Mouse (Mus musculus): ENCODE data around the gene Hcn4. TPM values are rescaled to one million over a fixed set of nuclear protein-coding genes. Genes with fewer than 3 reads are reported as not detected.

The Hcn4 gene
- total and polyA plus RNA-seq, 3 experiments = 6.1 to 9.1 (median 8.1) TPM

GRCm38 (mm10) chr9:58875439-58875838 lies 52.2 kb downstream of the Hcn4 start:
- H3K27me3 ChIP-seq (ENCODE audit: control insufficient read depth, insufficient read depth, low read length) = no peaks in the 10 kb centered on the region
- no peaks in the 10 kb centered on the region for H3K36me3 ChIP-seq (ENCODE audit: control insufficient read depth, insufficient read depth, low read length)
- no peak overlapping the region for H3K9ac ChIP-seq (ENCODE audit: low read depth, low read length)
- H3K4me1 ChIP-seq (ENCODE audit: control insufficient read depth, insufficient read depth, low read length) = no peaks in the 10 kb centered on the region
- no peak for DNase-seq
- no peaks in the 10 kb centered on the region for H3K79me2 ChIP-seq (replicated peaks; ENCODE audit: control insufficient read depth, insufficient read depth, low read length)
- WGBS = 91% methylated on average over 6 of the region's 6 CpGs
- H3K27ac ChIP-seq = no peak overlapping the region
- H3K4me3 ChIP-seq = no peak overlapping the region
- intact Hi-C loops (cut with DNase I) = loop anchor here (10.0 kb wide), 1 partner anchor 101 kb away; no protein-coding TSS in a partner anchor
- TF ChIP-seq POLR2A (IDR thresholded peaks at IDR 0.05; ENCODE audit: insufficient read depth, low read depth, low read length) (no peak), CTCF (IDR thresholded peaks at IDR 0.05) (no peak), EP300 (IDR thresholded peaks at IDR 0.05; ENCODE audit: insufficient read depth, low read depth, low read length) (no peak)

- no peak for DNase-seq
- 88% methylated on average over 6 of the region's 6 CpGs for WGBS
- no peak for TF ChIP-seq EP300 (IDR thresholded peaks at IDR 0.05; ENCODE audit: insufficient read depth, low read depth, low read length)
- no peak for TF ChIP-seq CTCF (IDR thresholded peaks at IDR 0.05)
- no peak for TF ChIP-seq POLR2A (IDR thresholded peaks at IDR 0.05; ENCODE audit: insufficient read depth, low read depth, low read length)
- intact Hi-C loops (cut with DNase I) = loop anchor here (10.0 kb wide), 1 partner anchor 102 kb away; no protein-coding TSS in a partner anchor
- Histone ChIP-seq H3K27ac (no peak overlapping the region), H3K4me1 (ENCODE audit: control insufficient read depth, insufficient read depth, low read length) (no peaks in the 10 kb centered on the region), H3K9ac (ENCODE audit: low read depth, low read length) (no peak overlapping the region), H3K79me2 (replicated peaks; ENCODE audit: control insufficient read depth, insufficient read depth, low read length) (no peaks in the 10 kb centered on the region), H3K4me3 (no peak overlapping the region), H3K27me3 (ENCODE audit: control insufficient read depth, insufficient read depth, low read length) (no peaks in the 10 kb centered on the region), H3K36me3 (ENCODE audit: control insufficient read depth, insufficient read depth, low read length) (no peaks in the 10 kb centered on the region)
These were observed 53.9 kb downstream of the Hcn4 start for GRCm38 (mm10) chr9:58876946-58877625.

DNA sequence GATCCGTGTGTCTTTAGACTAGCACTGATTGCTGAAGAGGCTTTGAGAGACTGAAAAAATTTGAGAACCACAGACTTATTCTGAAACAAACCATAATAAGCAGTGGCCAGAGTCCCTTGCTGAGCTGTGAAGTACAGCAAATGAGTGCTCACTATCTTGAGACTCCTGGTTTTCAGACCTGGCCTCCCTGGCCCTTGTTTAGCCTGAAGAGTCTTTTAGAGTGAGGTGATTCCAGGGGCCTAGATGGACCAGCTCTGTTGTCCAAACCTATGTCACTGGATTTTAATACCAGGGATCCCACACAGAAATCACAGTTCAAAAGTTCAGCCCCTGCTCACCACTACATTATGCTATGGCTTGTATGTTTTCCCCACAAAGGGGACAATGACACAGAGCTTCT lies 56.6 kb downstream of the Hcn4 start:
- intact Hi-C loops (cut with DNase I) = loop anchor here (10.0 kb wide), 1 partner anchor 105 kb away; no protein-coding TSS in a partner anchor
- peaks cover 2% of the 10 kb centered on the region; the same call in 1 of the 2 replicates for H3K36me3 ChIP-seq (ENCODE audit: control insufficient read depth, insufficient read depth, low read length)
- TF ChIP-seq EP300 (IDR thresholded peaks at IDR 0.05; ENCODE audit: insufficient read depth, low read depth, low read length) = no peak
- TF ChIP-seq CTCF (IDR thresholded peaks at IDR 0.05) = no peak
- no peak for TF ChIP-seq POLR2A (IDR thresholded peaks at IDR 0.05; ENCODE audit: insufficient read depth, low read depth, low read length)

DNA sequence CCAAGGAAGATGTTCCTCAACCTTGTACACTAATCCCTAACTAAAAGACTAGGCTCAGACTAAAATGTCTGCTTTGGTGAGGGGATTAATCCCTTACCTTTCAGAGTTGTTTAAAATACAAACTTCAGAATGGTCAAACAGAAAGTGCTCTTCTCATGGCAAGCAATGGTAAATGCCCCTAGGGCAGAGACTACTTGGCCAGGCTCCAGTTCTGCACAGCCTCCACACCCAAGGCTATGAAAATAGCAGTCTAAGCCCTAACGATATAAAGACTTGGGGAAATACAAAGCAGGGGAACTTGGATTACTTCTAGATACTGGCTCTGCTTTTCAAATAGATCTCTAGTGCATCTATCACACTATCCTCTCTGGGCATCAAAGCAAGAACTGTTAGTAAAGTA lies 59.5 kb downstream of the Hcn4 start:
- H3K36me3 ChIP-seq (ENCODE audit: control insufficient read depth, insufficient read depth, low read length) = peaks cover 8% of the 10 kb centered on the region; the same call in 1 of the 2 replicates
- intact Hi-C loops (cut with DNase I) = no loop called here
- no peak overlapping the region for H3K27ac ChIP-seq
- H3K4me1 ChIP-seq (ENCODE audit: control insufficient read depth, insufficient read depth, low read length) = no peaks in the 10 kb centered on the region; the same call in 1 of the 2 replicates
- 23% methylated on average over 1 of the region's 1 CpGs for WGBS
- no peak for TF ChIP-seq EP300 (IDR thresholded peaks at IDR 0.05; ENCODE audit: insufficient read depth, low read depth, low read length)
- no peak for TF ChIP-seq CTCF (IDR thresholded peaks at IDR 0.05)
- H3K4me3 ChIP-seq = no peak overlapping the region
- no peaks in the 10 kb centered on the region for H3K27me3 ChIP-seq (ENCODE audit: control insufficient read depth, insufficient read depth, low read length)
- no peaks in the 10 kb centered on the region for H3K79me2 ChIP-seq (replicated peaks; ENCODE audit: control insufficient read depth, insufficient read depth, low read length)
- no peak for DNase-seq
- H3K9ac ChIP-seq (ENCODE audit: low read depth, low read length) = no peak overlapping the region

More for the DNA sequence above, 56.6 kb downstream of the Hcn4 start:
- H3K4me1 ChIP-seq (ENCODE audit: control insufficient read depth, insufficient read depth, low read length) = no peaks in the 10 kb centered on the region
- H3K27ac ChIP-seq = no peak overlapping the region
- H3K79me2 ChIP-seq (replicated peaks; ENCODE audit: control insufficient read depth, insufficient read depth, low read length) = no peaks in the 10 kb centered on the region
- no peak for DNase-seq
- no peak overlapping the region for H3K4me3 ChIP-seq
- H3K27me3 ChIP-seq (ENCODE audit: control insufficient read depth, insufficient read depth, low read length) = no peaks in the 10 kb centered on the region
- H3K9ac ChIP-seq (ENCODE audit: low read depth, low read length) = no peak overlapping the region
- WGBS = 84% methylated on average over 1 of the region's 1 CpGs

GRCm38 (mm10) chr9:58889782-58890448 lies 66.7 kb downstream of the Hcn4 start:
- DNase-seq = no peak
- H3K4me3 ChIP-seq = no peak overlapping the region
- no peak overlapping the region for H3K9ac ChIP-seq (ENCODE audit: low read depth, low read length)
- no peak for TF ChIP-seq POLR2A (IDR thresholded peaks at IDR 0.05; ENCODE audit: insufficient read depth, low read depth, low read length)
- TF ChIP-seq EP300 (IDR thresholded peaks at IDR 0.05; ENCODE audit: insufficient read depth, low read depth, low read length) = no peak
- no peak for TF ChIP-seq CTCF (IDR thresholded peaks at IDR 0.05)
- no peaks in the 10 kb centered on the region for H3K79me2 ChIP-seq (replicated peaks; ENCODE audit: control insufficient read depth, insufficient read depth, low read length)
- peaks cover 8% of the 10 kb centered on the region; the same call in 1 of the 2 replicates for H3K4me1 ChIP-seq (ENCODE audit: control insufficient read depth, insufficient read depth, low read length)
- 53% methylated on average over 12 of the region's 12 CpGs for WGBS
- H3K36me3 ChIP-seq (ENCODE audit: control insufficient read depth, insufficient read depth, low read length) = peaks cover 19% of the 10 kb centered on the region; the same call in 1 of the 2 replicates
- no peaks in the 10 kb centered on the region for H3K27me3 ChIP-seq (ENCODE audit: control insufficient read depth, insufficient read depth, low read length)
- intact Hi-C loops (cut with DNase I) = no loop called here
- peak overlapping the region; percentile 20; the same call in 1 of the 2 replicates for H3K27ac ChIP-seq

DNA sequence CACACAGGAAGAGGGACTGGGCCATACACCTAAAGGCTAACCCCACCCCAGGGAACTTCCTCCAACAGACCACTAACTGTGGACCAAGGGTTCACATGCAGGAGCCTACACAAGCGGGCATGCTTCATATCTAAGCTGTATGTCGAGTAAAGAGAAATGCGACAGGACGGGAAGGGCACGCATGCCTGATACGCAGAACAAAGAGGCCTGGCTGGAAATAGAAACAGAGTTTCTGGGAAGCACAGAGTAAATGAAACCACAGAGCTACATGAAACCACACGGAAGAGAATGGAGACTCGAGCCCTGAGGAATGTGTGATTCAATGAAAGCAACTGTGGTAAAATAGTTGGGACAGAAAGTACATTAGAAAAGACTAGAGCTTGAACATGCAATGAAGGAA lies 67.7 kb downstream of the Hcn4 start:
- Histone ChIP-seq H3K27ac (peak overlapping the region; percentile 44), H3K4me3 (no peak overlapping the region), H3K4me1 (ENCODE audit: control insufficient read depth, insufficient read depth, low read length) (peaks cover 8% of the 10 kb centered on the region; the same call in 1 of the 2 replicates), H3K9ac (ENCODE audit: low read depth, low read length) (no peak overlapping the region), H3K27me3 (ENCODE audit: control insufficient read depth, insufficient read depth, low read length) (no peaks in the 10 kb centered on the region), H3K79me2 (replicated peaks; ENCODE audit: control insufficient read depth, insufficient read depth, low read length) (no peaks in the 10 kb centered on the region), H3K36me3 (ENCODE audit: control insufficient read depth, insufficient read depth, low read length) (peaks cover 19% of the 10 kb centered on the region; the same call in 1 of the 2 replicates)
- no peak for DNase-seq
- intact Hi-C loops (cut with DNase I) = no loop called here
- 58% methylated on average over 8 of the region's 8 CpGs for WGBS
- TF ChIP-seq EP300 (IDR thresholded peaks at IDR 0.05; ENCODE audit: insufficient read depth, low read depth, low read length) (no peak), CTCF (IDR thresholded peaks at IDR 0.05) (no peak), POLR2A (IDR thresholded peaks at IDR 0.05; ENCODE audit: insufficient read depth, low read depth, low read length) (no peak)
